Mouse (Mus musculus) small intestine, adult 2 months (tissue): ENCODE measurements around the gene Stx1b. TPM values are rescaled to one million over a fixed set of nuclear protein-coding genes. Genes with fewer than 3 reads are reported as not detected.
A peak's percentile ranks its signal among the peaks of the same experiment; 100 is the strongest.

Source experiments
- H3K27ac ChIP-seq: fragments of 200-500 bp; 2 replicates; pipeline ENCODE4 v1.5.1; 2012; ENCODE audit warnings: low read depth, low read length, control low read depth, inconsistent platforms; ENCODE audit not compliant: insufficient read depth
- H3K27me3 ChIP-seq: fragments of 200-500 bp; 2 replicates; pipeline ENCODE4 v1.6.1; 2012; ENCODE audit warnings: mild to moderate bottlenecking, moderate library complexity, low read length, inconsistent platforms; ENCODE audit not compliant: control insufficient read depth, insufficient read depth
- H3K36me3 ChIP-seq: fragments of 200-500 bp; 2 replicates; pipeline ENCODE4 v1.6.1; 2012; ENCODE audit warnings: mild to moderate bottlenecking, low read length, control low read depth, inconsistent platforms; ENCODE audit not compliant: control insufficient read depth, insufficient read depth
- H3K4me1 ChIP-seq: fragments of 200-500 bp; 2 replicates; pipeline ENCODE4 v1.6.1; 2012; ENCODE audit warnings: low read length, inconsistent platforms, mixed read lengths; ENCODE audit not compliant: control insufficient read depth, insufficient read depth, insufficient read length
- H3K4me3 ChIP-seq: fragments of 200-500 bp; 2 replicates; pipeline ENCODE4 v1.5.1; 2012; ENCODE audit warnings: low read depth, mild to moderate bottlenecking, control low read depth, inconsistent platforms, low read length, moderate library complexity
- CTCF ChIP-seq: fragments of 200-500 bp; IDR thresholded peaks from 2 replicates; pipeline ENCODE4 v1.5.1; 2012; ENCODE audit warnings: low read depth, mild to moderate bottlenecking, control low read depth, inconsistent platforms, low read length, moderate library complexity, mixed read lengths; ENCODE audit not compliant: insufficient replicate concordance, insufficient read length; ENCODE audit errors: extremely low read depth
- POLR2A ChIP-seq: fragments of 200-500 bp; IDR thresholded peaks from 2 replicates; pipeline ENCODE4 v1.6.1; 2012; ENCODE audit warnings: low read depth, mild to moderate bottlenecking, control low read depth, inconsistent platforms, low read length, moderate library complexity
- WGBS: fragments of 180-500 bp; shearing (Covaris S2); methylation state at CpG from one replicate; pipeline ENCODE4 v1.1.7; 2018; 5-methylcytosine and 5-hydroxymethylcytosine counted together
- polyA plus RNA-seq: library from polyadenylated mRNA; depleted of rRNA; stranded (reverse); fragments of >200 nt; gene quantifications from 2 replicates; pipeline ENCODE4 v1.2.3, GENCODE M21; 2012

Gene Stx1b
- polyA plus RNA-seq, 1 experiment: 1.8 TPM

DNA sequence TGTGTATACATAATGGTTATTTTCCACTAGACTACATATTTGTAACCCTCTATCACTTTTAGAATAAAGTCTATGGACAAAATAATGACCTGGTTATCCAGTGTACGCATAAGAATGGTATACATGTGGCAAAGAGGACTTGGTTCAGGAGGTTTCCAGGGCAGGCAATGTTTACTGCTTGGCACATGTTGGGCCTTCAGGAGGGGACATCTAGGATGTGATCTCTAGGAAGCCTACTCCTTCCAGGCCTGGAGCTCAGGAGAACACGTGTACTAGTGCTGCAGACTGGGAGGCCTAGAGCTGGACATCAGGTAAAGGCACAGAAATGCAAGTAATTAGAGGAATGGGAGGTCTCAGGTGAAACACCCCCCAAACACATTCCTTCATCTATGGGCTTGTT, 11.2 kb upstream of the Stx1b start:
- TF ChIP-seq POLR2A: no peak
- TF ChIP-seq CTCF: no peak
- no peak overlapping the region for H3K4me3 ChIP-seq
- H3K4me1 ChIP-seq: no peaks in the 10 kb centered on the region; the same call in 1 of the 2 replicates
- no peak overlapping the region for H3K27ac ChIP-seq
- WGBS: 83% methylated on average over 2 of the region's 2 CpGs
- no peaks in the 10 kb centered on the region for H3K27me3 ChIP-seq
- no peaks in the 10 kb centered on the region for H3K36me3 ChIP-seq

DNA sequence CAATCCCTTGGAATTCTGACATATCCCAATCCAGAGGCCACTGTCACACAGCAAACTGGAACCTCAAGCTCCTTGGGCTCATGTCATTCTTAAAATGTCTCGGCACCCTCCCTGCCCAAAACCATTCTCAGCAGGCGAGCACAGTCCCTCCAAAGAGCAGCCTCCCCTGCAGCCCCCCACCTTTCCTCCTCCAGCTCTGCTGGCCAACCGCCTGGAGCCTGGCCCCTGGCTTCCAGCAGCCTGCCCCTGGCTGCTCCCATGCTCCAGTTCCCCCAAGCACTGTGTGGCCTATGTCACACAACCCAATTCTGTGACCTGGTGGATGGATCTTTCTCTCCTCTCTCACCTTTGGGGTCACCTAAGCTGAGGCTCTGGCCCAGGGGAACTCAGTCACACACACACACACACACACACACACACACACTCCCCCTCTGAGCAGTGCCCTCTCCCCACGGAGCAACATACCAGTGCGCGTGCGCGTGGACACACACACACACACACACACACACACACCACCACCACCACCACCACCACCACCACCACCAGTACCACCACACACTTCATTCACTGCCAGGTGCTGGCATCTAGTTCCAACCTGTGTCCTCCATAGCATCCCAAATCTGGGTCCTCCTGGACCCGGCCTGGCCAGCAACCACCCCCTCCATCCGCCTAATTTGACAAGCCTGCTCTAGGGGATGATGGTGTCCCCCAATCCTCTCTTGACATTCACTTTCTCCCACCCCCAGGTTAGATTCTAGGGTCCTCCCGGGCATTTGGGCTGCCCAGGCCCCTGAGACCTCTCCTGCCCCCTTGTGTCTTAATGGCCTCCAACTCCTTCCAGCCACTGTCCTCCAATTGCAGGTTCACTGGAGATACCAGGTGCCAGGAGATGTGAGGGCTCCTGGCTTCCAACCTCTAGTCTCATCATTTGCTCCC, 845 bp downstream of the Stx1b start:
- Histone ChIP-seq H3K27ac (no peak overlapping the region), H3K4me3 (peak overlapping the region; percentile 53; the same call in 1 of the 2 replicates), H3K36me3 (no peaks in the 10 kb centered on the region), H3K4me1 (no peaks in the 10 kb centered on the region; the same call in 1 of the 2 replicates), H3K27me3 (peaks cover 3% of the 10 kb centered on the region; the same call in 1 of the 2 replicates)
- WGBS: 82% methylated on average over 11 of the region's 11 CpGs
- TF ChIP-seq CTCF: no peak
- no peak for TF ChIP-seq POLR2A

DNA sequence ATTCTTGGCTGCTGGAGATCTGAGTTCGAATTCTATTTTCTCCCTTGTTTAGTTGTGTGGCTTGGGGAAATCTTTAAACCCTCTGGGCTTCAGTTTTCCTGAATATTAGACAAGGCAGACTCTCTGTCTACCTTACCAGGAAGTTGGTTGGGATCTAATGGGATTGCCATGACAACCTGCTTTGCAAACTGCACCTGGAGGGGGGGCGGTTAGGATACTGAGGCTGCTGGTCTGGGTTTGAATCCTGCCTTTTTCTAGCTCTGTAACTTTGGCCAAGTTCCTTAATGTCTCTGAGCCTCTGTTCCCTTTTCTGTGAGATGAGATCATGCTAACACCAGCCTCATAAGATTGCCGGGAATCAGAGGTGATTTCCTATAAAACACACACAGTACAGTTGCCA, 1.9 kb downstream of the Stx1b start:
- Histone ChIP-seq H3K27me3 (peaks cover 3% of the 10 kb centered on the region; the same call in 1 of the 2 replicates), H3K27ac (no peak overlapping the region), H3K4me3 (no peak overlapping the region), H3K4me1 (no peaks in the 10 kb centered on the region; the same call in 1 of the 2 replicates), H3K36me3 (no peaks in the 10 kb centered on the region)
- 81% methylated on average over 3 of the region's 3 CpGs for WGBS
- TF ChIP-seq POLR2A: no peak
- no peak for TF ChIP-seq CTCF

DNA sequence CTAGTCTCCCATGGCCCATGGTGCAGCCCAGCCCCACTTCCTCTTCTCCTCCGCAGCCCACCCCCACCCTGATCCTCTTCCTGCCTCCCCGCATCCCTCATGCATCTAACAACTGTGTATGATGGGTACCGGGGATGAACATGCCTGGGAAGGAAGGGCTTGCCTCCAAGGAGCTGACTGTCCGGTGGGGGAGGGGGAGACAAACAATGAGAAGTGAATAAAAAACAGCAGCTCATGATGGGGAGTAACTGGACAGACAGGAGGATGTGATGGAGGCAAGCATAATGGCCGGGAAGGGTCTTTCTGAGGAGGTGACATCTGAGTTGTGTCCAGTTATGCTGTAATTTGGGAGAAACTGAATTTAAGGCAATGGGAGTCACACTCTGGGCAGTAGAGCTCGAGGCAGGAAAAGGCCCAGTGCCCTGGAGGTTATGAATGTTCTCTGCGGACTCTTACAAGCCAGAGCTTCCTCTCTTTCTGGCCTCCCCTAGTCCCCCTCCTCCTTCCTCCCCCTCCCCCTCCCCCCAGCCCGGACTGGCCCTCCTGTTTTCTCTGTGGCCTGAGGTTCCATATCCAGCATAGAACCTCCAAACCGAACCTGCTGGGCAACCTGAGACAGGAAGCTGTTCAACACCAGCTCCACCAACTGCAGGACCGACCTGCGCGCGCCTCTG, 3.4 kb downstream of the Stx1b start:
- H3K27ac ChIP-seq: no peak overlapping the region
- no peak overlapping the region for H3K4me3 ChIP-seq
- 63% methylated on average over 13 of the region's 13 CpGs for WGBS
- peaks cover under 1% of the 10 kb centered on the region; the same call in 1 of the 2 replicates for H3K4me1 ChIP-seq
- H3K36me3 ChIP-seq: no peaks in the 10 kb centered on the region
- H3K27me3 ChIP-seq: peaks cover 3% of the 10 kb centered on the region; the same call in 1 of the 2 replicates
- TF ChIP-seq CTCF (no peak), POLR2A (no peak)

DNA sequence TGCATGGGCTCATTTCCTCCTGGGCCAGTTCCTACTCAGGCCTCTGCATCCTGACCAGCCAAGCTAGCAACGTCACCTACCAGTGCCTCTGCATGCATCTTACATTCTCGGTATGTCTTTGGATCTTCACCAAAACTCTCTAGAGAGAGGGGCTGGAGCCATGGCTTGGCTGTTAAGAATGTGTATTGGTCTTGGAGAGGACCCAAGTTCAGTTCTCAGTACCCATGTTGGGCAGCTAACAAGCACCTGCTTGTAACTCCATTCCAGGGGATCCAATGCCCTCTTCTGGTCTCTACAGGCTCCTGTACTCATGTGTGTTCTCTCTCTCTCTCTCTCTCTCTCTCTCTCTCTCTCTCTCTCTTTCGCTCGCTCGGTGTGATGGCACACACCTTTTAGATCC, 6.6 kb downstream of the Stx1b start:
- no peak overlapping the region for H3K27ac ChIP-seq
- no peak overlapping the region for H3K4me3 ChIP-seq
- TF ChIP-seq POLR2A (no peak), CTCF (no peak)
- peaks cover 7% of the 10 kb centered on the region for H3K4me1 ChIP-seq
- H3K27me3 ChIP-seq: no peaks in the 10 kb centered on the region
- WGBS: 84% methylated on average over 5 of the region's 5 CpGs
- H3K36me3 ChIP-seq: no peaks in the 10 kb centered on the region

DNA sequence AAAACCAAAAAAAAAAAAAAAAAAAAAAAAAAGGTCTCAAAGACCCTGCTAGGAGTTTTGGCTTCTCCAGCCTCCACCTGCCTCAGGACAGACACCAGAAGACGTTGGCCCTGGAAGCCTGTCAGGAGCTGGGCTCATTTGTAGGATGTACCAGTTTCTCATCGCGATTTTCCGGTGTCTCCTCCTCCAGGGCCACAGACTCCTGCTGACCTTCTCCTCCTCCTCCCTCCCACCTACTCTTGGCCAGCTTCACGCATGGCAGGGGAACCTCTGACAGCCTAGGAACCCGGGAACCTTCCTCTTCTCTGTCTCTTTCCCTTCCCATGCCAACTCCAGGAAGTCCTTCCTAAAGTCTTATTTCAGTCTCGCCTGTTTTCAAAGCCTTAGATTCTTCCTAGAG, 7.3 kb downstream of the Stx1b start:
- Histone ChIP-seq H3K27ac (no peak overlapping the region), H3K27me3 (no peaks in the 10 kb centered on the region), H3K36me3 (no peaks in the 10 kb centered on the region), H3K4me1 (peaks cover 7% of the 10 kb centered on the region), H3K4me3 (no peak overlapping the region)
- TF ChIP-seq POLR2A: no peak
- TF ChIP-seq CTCF: no peak
- 80% methylated on average over 7 of the region's 7 CpGs for WGBS
